Mouse (Mus musculus): ENCODE measurements at regions not wholly inside any gene's neighbourhood (a gene's known extent, or its start where the extent isn't known, plus 50 kb on each side); places are given as distances from the start of the nearest gene placed in this dataset.
"Not testable (repeated sequence)": the region's sequence is repeated elsewhere in the genome, so short reads cannot be mapped to it uniquely, and the experiment has no call there.

- DNase-seq = no peak
These were observed 199.4 kb downstream of the Antxr2 start for GRCm38 (mm10) chr5:97831421-97831820.

DNA sequence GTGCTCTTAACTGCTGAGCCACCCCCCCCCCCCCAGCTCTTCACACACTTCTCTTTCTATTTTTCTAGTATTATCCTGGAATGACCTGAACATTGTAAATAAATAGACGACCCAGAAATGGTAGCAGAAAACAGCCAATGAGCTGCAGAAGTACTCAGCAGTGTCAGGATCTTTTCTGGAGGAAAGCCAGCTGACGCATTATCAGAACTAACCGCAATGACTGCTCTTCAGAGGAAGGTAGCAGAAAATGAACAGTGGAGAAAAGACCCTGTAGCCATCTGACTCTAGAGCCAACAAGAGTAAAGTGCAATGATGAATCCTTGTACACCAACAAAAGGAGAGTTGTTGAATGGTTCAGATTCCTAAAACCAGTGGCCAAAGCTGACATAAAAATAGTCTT is 213.4 kb downstream of the Antxr2 start:
- no peak for DNase-seq

- no peak for DNase-seq
These were observed 215.5 kb downstream of the Antxr2 start for GRCm38 (mm10) chr5:97815357-97815756.

- DNase-seq = no peak
These were observed 216.1 kb downstream of the Antxr2 start for GRCm38 (mm10) chr5:97814700-97815099.

- DNase-seq = no peak
These were observed 218.1 kb downstream of the Antxr2 start for GRCm38 (mm10) chr5:97812611-97813350.

- DNase-seq = no peak
These were observed 221.8 kb downstream of the Antxr2 start for GRCm38 (mm10) chr5:97809007-97809406.

- DNase-seq = no peak
These were observed 223.7 kb downstream of the Antxr2 start for GRCm38 (mm10) chr5:97807171-97807570.

- DNase-seq = no peak
These were observed 224.1 kb downstream of the Antxr2 start for GRCm38 (mm10) chr5:97806754-97807153.

DNA sequence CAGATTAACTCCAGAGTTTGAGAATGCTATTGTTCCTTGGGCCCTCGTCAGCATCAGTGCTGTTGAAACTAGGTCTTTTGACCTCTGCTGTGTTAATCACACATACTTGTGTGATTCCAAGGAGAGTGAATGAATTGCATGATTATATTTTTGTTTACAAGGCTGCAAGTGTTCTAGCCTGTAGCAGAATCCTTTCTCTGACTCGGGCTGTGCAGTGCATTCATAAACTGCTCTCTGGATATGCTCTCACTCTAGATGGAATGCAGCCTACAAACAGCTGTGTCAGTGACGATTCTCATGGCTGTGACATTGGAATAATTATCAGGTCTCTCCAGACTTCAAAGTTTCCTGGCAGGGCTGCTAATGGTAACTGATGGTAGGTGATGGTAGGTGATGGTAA is 230.8 kb downstream of the Antxr2 start:
- no peak for DNase-seq

GRCm38 (mm10) chr5:97788175-97788574 is 242.7 kb downstream of the Antxr2 start:
- no peak for DNase-seq

- DNase-seq = no peak
These were observed 243.8 kb downstream of the Antxr2 start for GRCm38 (mm10) chr5:97787001-97787400.

DNA sequence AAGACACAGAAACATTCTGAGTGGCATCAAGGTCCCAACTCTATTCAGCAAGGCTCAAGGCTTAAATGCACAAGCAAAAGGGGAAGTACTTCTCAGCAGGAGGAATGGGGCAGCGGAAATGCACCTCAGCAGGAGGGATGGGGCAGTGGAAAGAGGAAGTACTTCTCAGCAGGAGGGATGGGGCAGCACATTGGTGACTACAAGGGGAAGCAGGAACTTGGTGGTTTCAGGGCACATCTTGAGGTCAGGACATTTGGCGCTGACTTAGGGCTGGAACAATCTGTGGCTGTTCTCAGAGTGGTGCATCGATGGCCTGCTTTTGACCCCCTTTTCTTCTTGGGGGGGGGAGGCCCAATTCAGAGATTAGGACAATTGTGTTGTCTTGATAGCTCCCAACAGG is 255.7 kb downstream of the Antxr2 start:
- not testable (repeated sequence) for DNase-seq

- DNase-seq = not testable (repeated sequence)
These were observed 257.4 kb downstream of the Antxr2 start for GRCm38 (mm10) chr5:97773451-97773850.

DNA sequence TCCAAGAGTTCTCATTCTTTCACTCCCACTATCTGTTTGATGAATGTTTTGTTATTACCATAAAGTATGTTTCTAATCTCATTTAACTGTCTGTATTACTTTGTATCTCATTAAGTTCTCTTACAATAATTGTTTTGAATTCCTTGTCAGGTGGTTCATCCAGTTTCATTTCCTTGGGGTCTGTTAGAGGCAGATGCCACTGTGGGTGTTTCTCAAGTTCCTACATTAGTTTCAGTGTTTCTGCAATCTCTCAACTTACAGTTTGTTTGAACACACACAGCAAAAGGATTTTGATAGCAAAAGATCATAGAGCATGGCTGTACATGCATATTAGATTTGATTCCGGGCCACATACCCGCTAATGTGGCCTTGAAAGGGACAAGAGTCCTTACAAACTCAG is 280.5 kb upstream of the Gk2 start:
- no peak for DNase-seq

- DNase-seq = no peak
These were observed 274.1 kb upstream of the Gk2 start for GRCm38 (mm10) chr5:97730920-97731319.

- not testable (repeated sequence) for DNase-seq
These were observed 262.5 kb upstream of the Gk2 start for GRCm38 (mm10) chr5:97719364-97719763.

- DNase-seq = no peak
These were observed 248.4 kb upstream of the Gk2 start for GRCm38 (mm10) chr5:97705270-97705669.

DNA sequence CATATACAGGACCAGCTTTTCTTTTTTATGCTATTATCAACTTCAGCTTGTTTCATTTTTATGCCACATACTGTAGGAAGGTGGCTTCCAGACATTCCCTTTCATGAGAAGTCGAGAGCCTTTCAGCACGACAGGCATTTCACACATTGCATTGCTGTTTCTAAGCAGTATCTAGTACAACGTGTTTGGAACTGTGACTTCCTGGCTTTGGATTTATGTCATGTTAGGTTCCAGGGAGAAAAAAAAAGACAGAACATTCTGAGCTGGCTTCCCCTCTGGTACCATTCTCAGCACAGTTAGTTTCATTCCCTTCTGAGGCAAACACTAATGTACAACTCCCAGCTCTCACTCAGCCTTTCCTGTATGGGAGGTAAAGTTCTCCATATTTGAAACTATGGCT is 243.7 kb upstream of the Gk2 start:
- no peak for DNase-seq

- DNase-seq = peak; percentile 78
These were observed 240.8 kb upstream of the Gk2 start for GRCm38 (mm10) chr5:97697581-97698134.

DNA sequence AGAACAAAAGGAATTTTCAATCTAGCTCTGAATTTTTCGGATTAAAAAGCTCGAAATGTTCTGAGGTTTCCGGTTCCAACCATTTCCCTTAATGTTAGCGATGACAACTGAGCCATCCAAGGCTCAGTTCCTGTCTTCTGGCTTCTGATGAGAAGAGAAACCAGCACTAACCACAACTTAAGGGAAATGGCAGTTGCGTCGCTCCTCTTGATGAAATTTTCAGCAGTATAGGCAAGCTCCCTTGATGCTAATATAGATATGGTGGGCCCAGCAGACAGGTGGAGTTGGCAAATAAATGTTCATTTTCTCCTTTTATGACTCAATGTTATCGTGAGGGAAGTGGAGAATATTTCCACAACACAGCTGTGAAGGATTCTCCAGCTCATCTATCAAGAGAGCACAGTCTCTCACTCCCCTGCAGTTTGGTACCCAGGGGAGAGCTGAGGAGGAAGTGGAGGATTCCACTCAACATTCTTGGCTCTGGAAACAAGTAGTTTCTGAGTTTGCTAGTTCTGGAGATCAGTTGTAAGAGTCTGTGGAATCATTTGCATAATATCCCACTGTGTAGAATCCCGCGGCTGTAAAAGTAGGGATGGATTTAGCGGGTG is 236.6 kb upstream of the Gk2 start:
- no peak for DNase-seq

DNA sequence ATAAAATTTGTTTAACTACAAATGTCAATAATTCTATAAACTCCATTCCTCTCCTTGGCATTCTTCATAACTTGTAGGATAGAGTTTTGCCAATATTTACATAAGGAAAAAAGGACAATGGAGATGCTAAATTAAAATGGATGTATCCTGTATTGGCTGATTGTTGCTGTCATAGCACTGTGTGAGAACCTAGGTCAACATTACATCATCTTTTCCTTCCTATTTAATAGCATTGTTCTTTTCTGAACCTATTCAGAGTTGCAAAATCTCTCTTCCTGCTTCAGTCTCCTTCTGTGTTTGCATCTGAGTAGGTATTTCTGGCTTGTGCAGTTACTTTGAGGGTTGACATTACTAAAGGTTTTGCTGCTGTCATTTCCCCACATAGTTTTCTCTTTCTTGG is 228.6 kb upstream of the Gk2 start:
- no peak for DNase-seq

GRCm38 (mm10) chr5:97684592-97685258 is 227.9 kb upstream of the Gk2 start:
- no peak for DNase-seq

DNA sequence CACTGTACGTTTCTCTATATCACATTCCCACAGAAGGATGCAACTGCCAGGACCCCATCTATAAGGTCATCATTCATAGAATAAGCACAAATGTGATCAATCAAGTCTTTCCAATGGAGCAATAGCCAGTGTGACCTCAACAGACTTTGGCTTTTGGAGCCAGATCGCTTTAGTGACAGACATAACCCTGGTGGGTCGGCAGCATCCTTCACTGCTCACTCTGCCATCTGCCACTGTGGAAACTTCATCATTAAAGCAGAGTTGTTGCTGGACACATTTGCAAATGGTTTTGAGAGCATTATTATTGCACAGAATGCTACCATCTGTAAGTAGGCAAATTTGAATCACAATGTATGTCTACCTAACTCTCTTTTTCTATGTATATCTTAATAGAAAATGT is 212.9 kb upstream of the Gk2 start:
- DNase-seq = no peak
